Mouse (Mus musculus): ENCODE measurements at regions not wholly inside any gene's neighbourhood (a gene's known extent, or its start where the extent isn't known, plus 50 kb on each side); places are given as distances from the start of the nearest gene placed in this dataset.

- no peak overlapping the region for H3K27ac ChIP-seq (ENCODE audit: control insufficient read depth, insufficient read depth, low read depth, low read length)
- no peaks in the 10 kb centered on the region for H3K27me3 ChIP-seq (ENCODE audit: control insufficient read depth, insufficient read depth, low read length)
- no peak for TF ChIP-seq CTCF (IDR thresholded peaks at IDR 0.05; ENCODE audit: control insufficient read depth, insufficient read depth, insufficient replicate concordance, low read depth, low read length)
- TF ChIP-seq POLR2A (IDR thresholded peaks at IDR 0.05; ENCODE audit: control insufficient read depth, low read depth, low read length): no peak
- no peak overlapping the region for H3K4me3 ChIP-seq (ENCODE audit: control insufficient read depth, low read depth, low read length)
- no peaks in the 10 kb centered on the region for H3K4me1 ChIP-seq (ENCODE audit: control insufficient read depth, insufficient read depth, low read length)
- no peaks in the 10 kb centered on the region for H3K36me3 ChIP-seq (ENCODE audit: control insufficient read depth, insufficient read depth, low read length)
These were observed 354.2 kb downstream of the Ice1 start for GRCm38 (mm10) chr13:70283231-70283630.

GRCm38 (mm10) chr13:70292713-70293112 lies 344.7 kb downstream of the Ice1 start:
- H3K4me3 ChIP-seq (ENCODE audit: control insufficient read depth, low read depth, low read length): no peak overlapping the region
- H3K36me3 ChIP-seq (ENCODE audit: control insufficient read depth, insufficient read depth, low read length): no peaks in the 10 kb centered on the region
- no peak for TF ChIP-seq POLR2A (IDR thresholded peaks at IDR 0.05; ENCODE audit: control insufficient read depth, low read depth, low read length)
- no peak for TF ChIP-seq CTCF (IDR thresholded peaks at IDR 0.05; ENCODE audit: control insufficient read depth, insufficient read depth, insufficient replicate concordance, low read depth, low read length)
- H3K27ac ChIP-seq (ENCODE audit: control insufficient read depth, insufficient read depth, low read depth, low read length): no peak overlapping the region
- H3K4me1 ChIP-seq (ENCODE audit: control insufficient read depth, insufficient read depth, low read length): no peaks in the 10 kb centered on the region
- H3K27me3 ChIP-seq (ENCODE audit: control insufficient read depth, insufficient read depth, low read length): no peaks in the 10 kb centered on the region

DNA sequence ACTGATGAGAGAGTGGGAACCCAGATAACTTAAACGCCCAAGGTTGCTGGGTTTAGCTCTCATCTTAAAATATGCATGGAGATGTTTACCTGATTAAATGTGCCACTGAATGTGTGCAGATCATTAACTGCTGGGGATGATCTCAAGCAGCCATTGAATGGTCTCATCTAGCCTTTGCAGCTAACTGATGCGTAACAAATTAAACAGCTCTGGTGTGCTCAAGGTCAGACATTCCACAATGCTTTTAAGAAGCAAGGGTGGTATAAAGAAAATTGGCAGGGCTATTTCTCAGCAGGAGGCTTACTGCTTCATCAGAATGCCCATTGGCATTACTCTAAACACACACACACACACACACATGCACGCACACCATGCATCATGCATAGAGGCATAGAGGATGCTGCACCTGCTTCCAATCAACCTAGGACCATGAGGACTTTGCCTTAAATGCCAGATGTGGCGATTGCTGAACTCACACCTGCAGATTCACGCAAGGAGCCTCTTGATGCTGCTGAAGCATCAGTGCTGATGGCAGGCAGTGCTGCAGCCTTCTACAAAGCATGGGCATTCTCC lies 333.4 kb downstream of the Ice1 start:
- Histone ChIP-seq H3K36me3 (ENCODE audit: control insufficient read depth, insufficient read depth, low read length) (no peaks in the 10 kb centered on the region), H3K4me1 (ENCODE audit: control insufficient read depth, insufficient read depth, low read length) (no peaks in the 10 kb centered on the region), H3K4me3 (ENCODE audit: control insufficient read depth, low read depth, low read length) (no peak overlapping the region), H3K27me3 (ENCODE audit: control insufficient read depth, insufficient read depth, low read length) (no peaks in the 10 kb centered on the region), H3K27ac (ENCODE audit: control insufficient read depth, insufficient read depth, low read depth, low read length) (no peak overlapping the region)
- no peak for TF ChIP-seq POLR2A (IDR thresholded peaks at IDR 0.05; ENCODE audit: control insufficient read depth, low read depth, low read length)

GRCm38 (mm10) chr13:70310516-70310915 lies 326.9 kb downstream of the Ice1 start:
- H3K4me1 ChIP-seq (ENCODE audit: control insufficient read depth, insufficient read depth, low read length): no peaks in the 10 kb centered on the region
- H3K4me3 ChIP-seq (ENCODE audit: control insufficient read depth, low read depth, low read length): no peak overlapping the region
- no peak overlapping the region for H3K27ac ChIP-seq (ENCODE audit: control insufficient read depth, insufficient read depth, low read depth, low read length)
- H3K36me3 ChIP-seq (ENCODE audit: control insufficient read depth, insufficient read depth, low read length): no peaks in the 10 kb centered on the region
- H3K27me3 ChIP-seq (ENCODE audit: control insufficient read depth, insufficient read depth, low read length): no peaks in the 10 kb centered on the region
- no peak for TF ChIP-seq POLR2A (IDR thresholded peaks at IDR 0.05; ENCODE audit: control insufficient read depth, low read depth, low read length)
- no peak for TF ChIP-seq CTCF (IDR thresholded peaks at IDR 0.05; ENCODE audit: control insufficient read depth, insufficient read depth, insufficient replicate concordance, low read depth, low read length)

DNA sequence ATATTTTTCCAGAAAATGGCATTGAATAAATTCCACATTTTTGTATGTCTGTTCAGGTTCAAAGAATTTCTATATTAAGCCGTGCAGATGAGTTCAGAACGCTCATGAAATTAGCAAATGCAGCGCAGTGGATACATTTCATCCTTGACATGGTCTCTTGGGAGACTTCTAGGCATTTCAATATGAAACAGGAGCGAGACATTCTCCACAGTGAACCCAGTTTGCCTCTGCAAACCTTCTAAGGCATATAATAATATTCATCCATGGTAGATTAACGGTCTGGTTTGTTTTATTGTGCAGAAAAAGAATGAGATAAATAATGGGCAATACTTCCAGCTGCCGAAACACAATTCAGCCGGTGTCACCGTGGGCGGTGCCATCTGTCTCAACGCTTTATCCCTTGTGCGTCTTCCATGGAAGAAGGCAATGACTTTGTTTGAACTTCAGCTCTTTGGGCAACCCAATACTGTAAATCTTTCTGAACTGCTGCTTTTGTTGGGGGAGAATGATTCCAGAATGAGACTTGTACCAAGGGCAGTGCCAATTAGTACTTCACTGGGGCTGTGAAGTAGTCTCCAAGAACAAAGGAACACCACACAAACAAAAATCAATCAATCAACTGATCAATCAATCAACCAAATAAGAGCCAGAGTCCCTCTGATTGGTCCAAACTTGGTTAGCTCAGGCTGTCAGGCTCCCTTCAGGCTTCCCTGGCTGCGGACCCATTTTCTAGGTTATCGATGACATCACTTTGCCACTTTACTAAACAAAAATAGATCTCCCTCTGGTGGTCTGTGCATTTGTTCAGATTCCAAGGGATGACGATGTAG lies 326.0 kb downstream of the Ice1 start:
- Histone ChIP-seq H3K4me1 (ENCODE audit: control insufficient read depth, insufficient read depth, low read length) (no peaks in the 10 kb centered on the region), H3K27ac (ENCODE audit: control insufficient read depth, insufficient read depth, low read depth, low read length) (no peak overlapping the region), H3K27me3 (ENCODE audit: control insufficient read depth, insufficient read depth, low read length) (no peaks in the 10 kb centered on the region), H3K4me3 (ENCODE audit: control insufficient read depth, low read depth, low read length) (no peak overlapping the region), H3K36me3 (ENCODE audit: control insufficient read depth, insufficient read depth, low read length) (no peaks in the 10 kb centered on the region)
- TF ChIP-seq POLR2A (IDR thresholded peaks at IDR 0.05; ENCODE audit: control insufficient read depth, low read depth, low read length): no peak
- TF ChIP-seq CTCF (IDR thresholded peaks at IDR 0.05; ENCODE audit: control insufficient read depth, insufficient read depth, insufficient replicate concordance, low read depth, low read length): no peak

GRCm38 (mm10) chr13:70313205-70313604 lies 324.2 kb downstream of the Ice1 start:
- H3K4me3 ChIP-seq (ENCODE audit: control insufficient read depth, low read depth, low read length): no peak overlapping the region
- no peak overlapping the region for H3K27ac ChIP-seq (ENCODE audit: control insufficient read depth, insufficient read depth, low read depth, low read length)
- H3K27me3 ChIP-seq (ENCODE audit: control insufficient read depth, insufficient read depth, low read length): no peaks in the 10 kb centered on the region
- no peaks in the 10 kb centered on the region for H3K36me3 ChIP-seq (ENCODE audit: control insufficient read depth, insufficient read depth, low read length)
- no peak for TF ChIP-seq POLR2A (IDR thresholded peaks at IDR 0.05; ENCODE audit: control insufficient read depth, low read depth, low read length)
- no peak for TF ChIP-seq CTCF (IDR thresholded peaks at IDR 0.05; ENCODE audit: control insufficient read depth, insufficient read depth, insufficient replicate concordance, low read depth, low read length)
- H3K4me1 ChIP-seq (ENCODE audit: control insufficient read depth, insufficient read depth, low read length): no peaks in the 10 kb centered on the region

DNA sequence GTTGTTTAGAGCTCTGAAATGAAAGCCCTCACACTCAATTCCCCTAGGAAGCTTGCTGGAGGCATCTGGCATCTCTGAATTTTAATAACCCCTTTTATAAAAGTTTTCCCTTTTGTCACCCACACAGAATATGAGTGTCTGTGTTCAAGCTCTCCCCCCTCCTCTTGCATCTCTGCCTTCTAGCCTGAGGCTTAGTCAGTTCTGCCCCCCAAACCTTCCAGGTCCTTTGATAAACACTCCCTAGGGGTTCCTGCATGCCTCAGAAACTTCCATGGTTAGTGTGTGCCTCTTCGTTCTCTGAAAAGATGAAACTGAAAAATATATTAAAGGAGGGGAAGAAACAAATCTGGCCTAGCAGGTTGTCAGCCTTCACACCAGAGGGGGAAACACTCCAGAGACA lies 313.9 kb downstream of the Ice1 start:
- Histone ChIP-seq H3K4me1 (ENCODE audit: control insufficient read depth, insufficient read depth, low read length) (no peaks in the 10 kb centered on the region), H3K27ac (ENCODE audit: control insufficient read depth, insufficient read depth, low read depth, low read length) (no peak overlapping the region), H3K36me3 (ENCODE audit: control insufficient read depth, insufficient read depth, low read length) (no peaks in the 10 kb centered on the region), H3K4me3 (ENCODE audit: control insufficient read depth, low read depth, low read length) (no peak overlapping the region), H3K27me3 (ENCODE audit: control insufficient read depth, insufficient read depth, low read length) (no peaks in the 10 kb centered on the region)
- TF ChIP-seq POLR2A (IDR thresholded peaks at IDR 0.05; ENCODE audit: control insufficient read depth, low read depth, low read length): no peak
- no peak for TF ChIP-seq CTCF (IDR thresholded peaks at IDR 0.05; ENCODE audit: control insufficient read depth, insufficient read depth, insufficient replicate concordance, low read depth, low read length)
